In the genomic region with DNA sequence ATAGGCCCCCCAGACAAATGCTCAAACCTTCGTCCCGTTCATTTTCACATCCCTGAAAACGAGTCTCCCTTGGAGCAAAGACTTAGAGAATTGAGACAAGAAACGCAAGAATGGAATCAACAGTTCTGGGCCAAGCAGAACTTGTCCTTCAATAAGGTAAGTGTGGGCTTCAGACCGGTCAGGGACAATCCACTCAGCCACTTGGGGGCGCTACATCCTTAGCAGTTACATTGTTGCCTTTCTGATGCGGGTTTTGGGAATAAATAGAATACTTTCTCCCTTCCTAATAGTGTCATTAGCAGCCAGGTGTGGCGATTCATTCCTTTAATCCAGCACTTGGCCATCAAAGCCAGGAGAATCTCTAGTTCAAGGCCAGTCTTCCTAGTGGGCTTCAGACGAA, we compare ENCODE assay signal across 9 mouse cellular contexts. TPM values are rescaled to one million over a fixed set of nuclear protein-coding genes. Genes with fewer than 3 reads are reported as not detected.
DNase-seq lines count a peak whose midpoint lies in the region; ATAC-seq and TF ChIP-seq lines count a peak whose summit lies in the region.
"Had no signal": no experiment of that assay in that cellular context is flagged by ENCODE, and none has a peak within 500 bp of the region (broad histone marks: within the 10 kb centered on the region; RNA-seq: fewer than 3 reads in every experiment).

No protein-coding gene starts in this region.

- H3K27me3 ChIP-seq in G1E (ENCODE audit: insufficient read depth, low read length): no peaks in the 10 kb centered on the region
- no peaks in the 10 kb centered on the region for H3K27me3 ChIP-seq in hindbrain, embryonic 12.5 days
- H3K27me3 ChIP-seq: limb, embryonic 15.5 days had no signal

- H3K9ac ChIP-seq in hindbrain, embryonic 12.5 days: no peak overlapping the region
- H3K9ac ChIP-seq: limb, embryonic 15.5 days had no signal

- no peak overlapping the region for H3K27ac ChIP-seq in hindbrain, embryonic 12.5 days
- H3K27ac ChIP-seq: limb, embryonic 15.5 days had no signal

- H3K4me2 ChIP-seq in hindbrain, embryonic 12.5 days (replicated peaks): no peak overlapping the region
- H3K4me2 ChIP-seq: limb, embryonic 15.5 days had no signal

- ATAC-seq in G1E (ENCODE audit: extremely low read depth, insufficient number of reproducible peaks, low FRiP score, poor library complexity, severe bottlenecking): no peak
- ATAC-seq in hindbrain, embryonic 12.5 days (ENCODE audit: low FRiP score): no peak

- no peak overlapping the region for H3K4me3 ChIP-seq in G1E (ENCODE audit: low read depth, low read length)
- no peak overlapping the region for H3K4me3 ChIP-seq in hindbrain, embryonic 12.5 days
- H3K4me3 ChIP-seq: limb, embryonic 15.5 days had no signal

- H3K36me3 ChIP-seq in G1E (replicated peaks): peaks cover 84% of the 10 kb centered on the region
- peaks cover 18% of the 10 kb centered on the region; the same call in 1 of the 2 replicates for H3K36me3 ChIP-seq in hindbrain, embryonic 12.5 days

- peak; percentile 76 for TF ChIP-seq CTCF in G1E (IDR thresholded peaks at IDR 0.05; ENCODE audit: low read depth, low read length)

- peaks cover 9% of the 10 kb centered on the region; the same call in 1 of the 2 replicates for H3K4me1 ChIP-seq in G1E (ENCODE audit: insufficient read depth, low read depth, low read length)
- H3K4me1 ChIP-seq in hindbrain, embryonic 12.5 days: peaks cover 13% of the 10 kb centered on the region

- peak; percentile 68 for DNase-seq in adrenal gland, postnatal 10 days
- no peak for DNase-seq in adrenal gland, postnatal 4 days (ENCODE audit: low spot score in 2 of 2)
- DNase-seq in layer of hippocampus, postnatal 10 days (ENCODE audit: low spot score in 2 of 2): peak; percentile 65 to 68
- no peak for DNase-seq in layer of hippocampus, adult 9-11 months
- no peak for DNase-seq in G1E (ENCODE audit: low spot score)
- peak; percentile 48 for DNase-seq in embryo, embryonic 10.5 days (ENCODE audit: low spot score)
- peak; percentile 41 to 85 for DNase-seq in spleen, postnatal 4 days (ENCODE audit: low spot score in 2 of 2)

- H3K9me3 ChIP-seq in G1E (replicated peaks): no peaks in the 10 kb centered on the region
- no peaks in the 10 kb centered on the region for H3K9me3 ChIP-seq in hindbrain, embryonic 12.5 days (replicated peaks)
- H3K9me3 ChIP-seq: limb, embryonic 15.5 days had no signal

- 75% methylated on average over 9 of the region's 9 CpGs for WGBS in hindbrain, embryonic 12.5 days

RNA-seq across cellular contexts. Expression of a gene that starts 9.6 kb away (rescaled TPM):
- 10 to 100 TPM; 69.0 to 72.8 TPM for total RNA-seq in adrenal gland, postnatal 10 days (2021)
- total RNA-seq in adrenal gland, postnatal 4 days (2021): 10 to 100 TPM; 65.4 to 70.1 TPM
- 10 to 100 TPM; 39.2 to 42.0 TPM for total RNA-seq in layer of hippocampus, postnatal 10 days (2021)
- total RNA-seq in G1E (2014; fragmentation: Nextera tagmentation) (109 and 121 TPM in 2 replicates), G1E (2017) (68.7 and 71.4 TPM in 2 replicates)
- polyA plus RNA-seq in G1E (2012): 315 and 317 TPM in 2 replicates
- 49.9 and 54.0 TPM in 2 replicates for polyA plus RNA-seq in hindbrain, embryonic 12.5 days (2016; fragmentation: Nextera tagmentation; extraction: Ambion mirVana)

RNA-seq across cellular contexts. Expression of a gene that starts 9.6 kb away (rescaled TPM):
- 10 to 100 TPM; 32.1 to 35.4 TPM for total RNA-seq in adrenal gland, postnatal 10 days (2021)
- 10 to 100 TPM; 35.8 to 37.0 TPM for total RNA-seq in adrenal gland, postnatal 4 days (2021)
- total RNA-seq in layer of hippocampus, postnatal 10 days (2021): 10 to 100 TPM; 38.4 to 38.9 TPM
- total RNA-seq in G1E (2014; fragmentation: Nextera tagmentation) (32.4 and 37.4 TPM in 2 replicates), G1E (2017) (48.5 and 52.8 TPM in 2 replicates)
- polyA plus RNA-seq in G1E (2012): 18.2 and 20.3 TPM in 2 replicates
- 60.4 and 62.3 TPM in 2 replicates for polyA plus RNA-seq in hindbrain, embryonic 12.5 days (2016; fragmentation: Nextera tagmentation; extraction: Ambion mirVana)

RNA-seq across cellular contexts. Expression of a gene that starts 36.0 kb away (rescaled TPM):
- 100 to 1,000 TPM in 1 of 2 experiments, 10 to 100 TPM in 1; 94.0 to 133 TPM for total RNA-seq in adrenal gland, postnatal 10 days (2021)
- total RNA-seq in adrenal gland, postnatal 4 days (2021): 100 to 1,000 TPM; 128 to 142 TPM
- total RNA-seq in layer of hippocampus, postnatal 10 days (2021): 100 to 1,000 TPM; 840 to 877 TPM
- total RNA-seq in G1E (2014; fragmentation: Nextera tagmentation) (53.9 and 57.2 TPM in 2 replicates), G1E (2017) (68.2 and 70.6 TPM in 2 replicates)
- 65.0 and 68.9 TPM in 2 replicates for polyA plus RNA-seq in G1E (2012)
- 430 and 446 TPM in 2 replicates for polyA plus RNA-seq in hindbrain, embryonic 12.5 days (2016; fragmentation: Nextera tagmentation; extraction: Ambion mirVana)

RNA-seq across cellular contexts. Expression of a gene that starts 44.7 kb away (rescaled TPM):
- 10 to 100 TPM in 1 of 2 experiments, 1 to 10 TPM in 1; 9.5 to 11.3 TPM for total RNA-seq in adrenal gland, postnatal 10 days (2021)
- total RNA-seq in adrenal gland, postnatal 4 days (2021): 10 to 100 TPM; 11.7 to 13.8 TPM
- 10 to 100 TPM; 16.3 to 19.8 TPM for total RNA-seq in layer of hippocampus, postnatal 10 days (2021)
- total RNA-seq in G1E (2014; fragmentation: Nextera tagmentation) (11.1 and 13.3 TPM in 2 replicates), G1E (2017) (9.3 and 10.0 TPM in 2 replicates)
- 32.5 and 39.8 TPM in 2 replicates for polyA plus RNA-seq in G1E (2012)
- polyA plus RNA-seq in hindbrain, embryonic 12.5 days (2016; fragmentation: Nextera tagmentation; extraction: Ambion mirVana): 10.7 and 10.8 TPM in 2 replicates

RNA-seq across cellular contexts. Expression of a gene that starts 50.5 kb away (rescaled TPM):
- total RNA-seq in adrenal gland, postnatal 10 days (2021): 10 to 100 TPM; 46.2 to 53.1 TPM
- total RNA-seq in adrenal gland, postnatal 4 days (2021): 10 to 100 TPM; 39.6 to 40.9 TPM
- total RNA-seq in layer of hippocampus, postnatal 10 days (2021): 1,000 to 10,000 TPM in 1 of 2 experiments, 100 to 1,000 TPM in 1; 969 to 1,026 TPM
- total RNA-seq in G1E (2014; fragmentation: Nextera tagmentation) (0.83 TPM in 1 of 2 replicates, not detected in the other), G1E (2017) (0.11 TPM in 1 of 2 replicates, not detected in the other)
- polyA plus RNA-seq in G1E (2012): not detected in 2 replicates
- polyA plus RNA-seq in hindbrain, embryonic 12.5 days (2016; fragmentation: Nextera tagmentation; extraction: Ambion mirVana): 1,558 and 1,759 TPM in 2 replicates

Comparison
In these comparisons a context has a peak if more than half of its experiments do, and no peak if none do; other contexts are left out.
1. DNase-seq: peak in adrenal gland, postnatal 10 days (single experiment), layer of hippocampus, postnatal 10 days (2 of 2), embryo, embryonic 10.5 days (single experiment) and spleen, postnatal 4 days (2 of 2); none in adrenal gland, postnatal 4 days (0 of 2), layer of hippocampus, adult 9-11 months (single experiment) and G1E (single experiment).
2. RNA of a gene that starts 36.0 kb away (total RNA-seq): 840 to 877 TPM in layer of hippocampus, postnatal 10 days; 128 to 142 TPM in adrenal gland, postnatal 4 days, 94.0 to 133 TPM in adrenal gland, postnatal 10 days and 53.9 to 70.6 TPM in G1E; every median in the first group is over 4 times any median in the second.